8 mouse cellular contexts compared by ENCODE assay signal in the genomic region with DNA sequence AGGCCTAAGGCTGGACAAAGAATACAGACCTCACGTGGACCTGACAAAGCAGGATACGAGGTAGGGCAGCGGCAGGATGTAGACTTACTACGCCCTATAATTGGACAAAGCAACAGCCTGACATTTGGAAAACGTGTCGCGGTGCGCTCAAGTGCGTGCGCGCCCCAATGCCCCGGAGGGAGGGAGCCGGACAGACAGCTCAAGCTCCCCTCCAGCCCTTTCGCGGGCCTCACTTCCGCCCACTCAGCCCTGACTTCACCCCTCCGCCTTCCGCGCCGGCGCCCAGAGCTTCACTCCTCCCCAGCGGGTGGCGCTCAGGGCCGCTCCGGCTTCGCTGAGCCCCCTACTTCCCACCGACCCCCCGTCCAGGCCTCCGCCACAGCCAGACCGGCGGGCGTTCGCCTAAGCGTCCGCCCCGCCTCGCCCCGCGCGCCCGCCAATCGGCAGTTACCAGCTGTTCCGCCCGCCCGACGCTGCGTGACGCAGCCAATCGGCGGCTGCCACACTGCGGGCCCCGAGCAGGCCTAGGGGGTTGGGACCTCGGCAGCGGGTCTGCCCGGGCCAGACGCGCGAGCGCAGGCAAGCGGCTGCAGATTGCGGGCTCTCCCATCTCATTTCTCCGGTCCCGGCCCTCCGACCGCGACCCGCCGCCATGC. TPM values are rescaled to one million over a fixed set of nuclear protein-coding genes. Genes with fewer than 3 reads are reported as not detected.
DNase-seq lines count a peak whose midpoint lies in the region; ATAC-seq and TF ChIP-seq lines count a peak whose summit lies in the region.

A gene (plus strand): TSS at position 389 of the 656 bp plus-strand sequence.
A gene (minus strand): TSS at position 406 of the 656 bp plus-strand sequence.

- H3K9ac ChIP-seq in hindbrain, embryonic 13.5 days: peak within 1 kb of the TSS; percentile 97

- peak; percentile 57 for DNase-seq in Patski (ENCODE audit: low read depth, low spot score)
- peak; percentile 94 to 97 for DNase-seq in cerebellum, postnatal 14 days
- DNase-seq in frontal cortex, postnatal 14 days (ENCODE audit: low spot score in 2 of 2): peak; percentile 91 to 93
- DNase-seq in layer of hippocampus, postnatal 36 days: peak; percentile 98
- peak; percentile 96 for DNase-seq in lung, postnatal 36 days
- peak; percentile 99 for DNase-seq in retina, postnatal 1 day
- peak; percentile 89 to 96 for DNase-seq in urinary bladder, adult 18-20 months (ENCODE audit: low spot score in 2 of 2)

- peak; percentile 64 for TF ChIP-seq CTCF in Patski (IDR thresholded peaks at IDR 0.05)

- peak within 1 kb of the TSS; percentile 98 for H3K4me3 ChIP-seq in hindbrain, embryonic 13.5 days

- CTCF ChIA-PET in Patski (lab: Charles Lee): interaction anchor here (0.7 to 3.0 kb wide), 4 partner anchors 11 to 60 kb away, joined by 3 to 13 read pairs (median 4); no protein-coding TSS in a partner anchor

- H3K4me2 ChIP-seq in hindbrain, embryonic 13.5 days: peak within 1 kb of the TSS; percentile 63

- under 1% methylated on average over 66 of the region's 68 CpGs for WGBS in hindbrain, embryonic 13.5 days

- peaks cover 7% of the 10 kb centered on the region; the same call in 1 of the 2 replicates for H3K36me3 ChIP-seq in hindbrain, embryonic 13.5 days

- in situ Hi-C loops in Patski (cut with MboI; ENCODE audit: low pct_unique_long_range_greater_than_20kb): no loop called here

- POLR2A ChIA-PET in Patski (lab: Charles Lee): interaction anchor here (0.8 kb wide), 1 partner anchor 61 kb away, joined by 5 read pairs; a partner anchor contains a TSS

- no peaks in the 10 kb centered on the region for H3K27me3 ChIP-seq in Patski
- H3K27me3 ChIP-seq in hindbrain, embryonic 13.5 days: no peaks in the 10 kb centered on the region

- ATAC-seq in Patski: peak; percentile 98
- ATAC-seq in hindbrain, embryonic 13.5 days (ENCODE audit: low FRiP score): peak; percentile 100

- H3K4me1 ChIP-seq in hindbrain, embryonic 13.5 days (replicated peaks): peaks cover 45% of the 10 kb centered on the region

- H3K9me3 ChIP-seq in hindbrain, embryonic 13.5 days: no peaks in the 10 kb centered on the region

- H3K27ac ChIP-seq in hindbrain, embryonic 13.5 days: peak within 1 kb of the TSS; percentile 97

RNA-seq across cellular contexts. Expression of the first gene that starts in this region (rescaled TPM):
- 942 TPM for polyA plus RNA-seq in Patski (2021)
- polyA plus RNA-seq in hindbrain, embryonic 13.5 days (2015; fragmentation: Nextera tagmentation; extraction: Ambion mirVana): 386 and 398 TPM in 2 replicates
- total RNA-seq in layer of hippocampus, postnatal 36 days (2021): 100 to 1,000 TPM; 219 to 255 TPM

RNA-seq across cellular contexts. Expression of the second gene that starts in this region (rescaled TPM):
- 2.2 TPM for polyA plus RNA-seq in Patski (2021)
- 5.7 and 6.8 TPM in 2 replicates for polyA plus RNA-seq in hindbrain, embryonic 13.5 days (2015; fragmentation: Nextera tagmentation; extraction: Ambion mirVana)
- total RNA-seq in layer of hippocampus, postnatal 36 days (2021): 1 to 10 TPM; 5.7 to 6.4 TPM

Comparison
In these comparisons a context has a peak if more than half of its experiments do, and no peak if none do; other contexts are left out.
1. Peak in every context shown above with its lines: DNase-seq, ATAC-seq, H3K4me3 ChIP-seq and H3K27ac ChIP-seq.